Mouse (Mus musculus) heart, adult 2 months (tissue): ENCODE measurements around the gene Mtmr4.

ENCODE experiments used
- EP300 ChIP-seq: fragments of 200-500 bp; IDR thresholded peaks from 2 replicates; pipeline ENCODE4 v1.6.1; 2011; ENCODE audit warnings: low read depth, low read length, control low read depth; ENCODE audit not compliant: insufficient read depth
- POLR2A ChIP-seq: fragments of 200-500 bp; IDR thresholded peaks from 2 replicates; pipeline ENCODE4 v1.6.1; 2011; ENCODE audit warnings: mild to moderate bottlenecking, low read depth, low read length, control low read depth; ENCODE audit not compliant: insufficient read depth

DNA sequence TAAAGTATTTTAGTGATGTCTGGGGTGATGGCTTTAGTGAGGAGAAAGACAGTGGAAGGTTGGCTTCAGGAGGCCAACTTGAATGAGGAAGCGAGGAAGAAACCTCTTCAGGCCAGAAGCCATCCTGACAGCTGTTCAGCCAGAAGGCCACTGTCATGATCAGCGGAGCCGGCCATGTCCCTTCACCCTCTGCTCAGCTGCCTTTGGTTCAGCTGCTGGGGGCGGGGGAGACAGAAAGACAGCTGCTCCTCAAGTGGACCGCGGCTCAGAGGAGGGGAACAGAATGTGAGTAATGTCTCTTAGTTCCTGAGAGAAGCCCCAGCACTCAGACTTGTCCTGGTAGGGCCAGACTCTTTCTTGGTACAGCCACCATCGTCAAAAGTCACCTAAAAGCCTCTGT lies 18.2 kb upstream of the Mtmr4 start:
- TF ChIP-seq EP300, result no peak
- no peak for TF ChIP-seq POLR2A
